Mouse (Mus musculus) liver, adult 2 months (tissue): ENCODE results near the gene St3gal5.

Experiments
- CTCF ChIP-seq: fragments of 200-500 bp; IDR thresholded peaks from 2 replicates; pipeline ENCODE4 v1.5.1; 2011; ENCODE audit warnings: low read depth, low read length, control low read depth
- POLR2A ChIP-seq: fragments of 200-500 bp; IDR thresholded peaks from 2 replicates; pipeline ENCODE4 v1.6.1; 2011; ENCODE audit warnings: low read length, control low read depth; ENCODE audit not compliant: insufficient read depth; ENCODE audit errors: extremely low read depth

- TF ChIP-seq POLR2A (peak; percentile 34), CTCF (no peak)
These were observed at the start of gene St3gal5 for GRCm38 (mm10) chr6:72097181-72097995.
